Mouse (Mus musculus) C2C12 (cell line): ENCODE results near the gene CK137956.

Experiments used
- CTCF ChIP-seq: IDR thresholded peaks from one replicate; pipeline ENCODE4 v1.5.1; 2011; ENCODE audit not compliant: control insufficient read depth, insufficient read depth, insufficient read length
- MAX ChIP-seq: IDR thresholded peaks from one replicate; pipeline ENCODE4 v1.6.1; 2011; ENCODE audit warnings: mild to moderate bottlenecking, control low read depth
- MYOG ChIP-seq: IDR thresholded peaks from one replicate; pipeline ENCODE4 v1.6.1; 2011; ENCODE audit not compliant: control insufficient read depth, insufficient read length; ENCODE audit errors: extremely low read depth
- USF1 ChIP-seq: IDR thresholded peaks from one replicate; pipeline ENCODE4 v1.6.1; 2011; ENCODE audit warnings: low read depth, mild to moderate bottlenecking, control low read depth, moderate library complexity

- TF ChIP-seq CTCF (no peak), MYOG (no peak), MAX (no peak), USF1 (no peak)
Observed at GRCm38 (mm10) chr4:127889071-127889470, 81.7 kb downstream of the CK137956 start.
